Comparison of ENCODE assay signal across 27 mouse cellular contexts in genomic region chr4:149259391-149260094, GRCm38 (mm10). TPM values are rescaled to one million over a fixed set of nuclear protein-coding genes. Genes with fewer than 3 reads are reported as not detected.
A peak's percentile ranks its signal among the peaks of the same experiment; 100 is the strongest.
DNase-seq lines count a peak whose midpoint lies in the region; ATAC-seq and TF ChIP-seq lines count a peak whose summit lies in the region.
"Had no signal": no experiment of that assay in that cellular context is flagged by ENCODE, and none has a peak within 500 bp of the region (broad histone marks: within the 10 kb centered on the region; RNA-seq: fewer than 3 reads in every experiment).

No protein-coding gene starts in this region.

- H3K9me3 ChIP-seq in forebrain, embryonic 12.5 days, result no peaks in the 10 kb centered on the region
- no peaks in the 10 kb centered on the region for H3K9me3 ChIP-seq in forebrain, embryonic 13.5 days (replicated peaks)
- no peaks in the 10 kb centered on the region for H3K9me3 ChIP-seq in MEL (replicated peaks; ENCODE audit: insufficient read depth, low read length)
- H3K9me3 ChIP-seq: embryonic facial prominence, embryonic 12.5 days; embryonic facial prominence, embryonic 15.5 days; heart, embryonic 12.5 days; heart, embryonic 15.5 days had no signal

- H3K27ac ChIP-seq in forebrain, embryonic 12.5 days, result 0 out of 2 replicates have a peak overlapping the region, but pooled peaks have one; percentile 31
- H3K27ac ChIP-seq in forebrain, embryonic 13.5 days, result no peak overlapping the region
- peak overlapping the region; percentile 1; the same call in 1 of the 2 replicates for H3K27ac ChIP-seq in layer of hippocampus, adult 2 months
- peak overlapping the region; percentile 51; the same call in 1 of the 2 replicates for H3K27ac ChIP-seq in MEL (ENCODE audit: control insufficient read depth, low read depth, low read length)
- H3K27ac ChIP-seq: embryonic facial prominence, embryonic 12.5 days; embryonic facial prominence, embryonic 15.5 days; gastrocnemius, adult 2 months; heart, embryonic 15.5 days; hindbrain, embryonic 14.5 days; hindbrain, postnatal 0 days had no signal

- no peak for TF ChIP-seq POLR2A in MEL (IDR thresholded peaks at IDR 0.05; ENCODE audit: control insufficient read depth in 1 of 2, insufficient read depth in 1 of 2, low read depth in 1 of 2, low read length in 2 of 2, poor library complexity in 1 of 2)

- peak; percentile 75 to 81 for TF ChIP-seq EP300 in MEL (IDR thresholded peaks at IDR 0.05; ENCODE audit: low read depth in 1 of 2, low read length in 2 of 2)

- no peak overlapping the region for H3K4me3 ChIP-seq in forebrain, embryonic 12.5 days (replicated peaks)
- H3K4me3 ChIP-seq in forebrain, embryonic 13.5 days, result no peak overlapping the region
- no peak overlapping the region for H3K4me3 ChIP-seq in layer of hippocampus, adult 2 months
- no peak overlapping the region for H3K4me3 ChIP-seq in MEL (ENCODE audit: control insufficient read depth in 1 of 2, insufficient read depth in 1 of 2, low read depth in 2 of 2, low read length in 2 of 2)
- H3K4me3 ChIP-seq: embryonic facial prominence, embryonic 12.5 days; embryonic facial prominence, embryonic 15.5 days; gastrocnemius, adult 2 months; heart, embryonic 12.5 days; heart, embryonic 15.5 days had no signal

- TF ChIP-seq RAD21 in MEL (IDR thresholded peaks at IDR 0.05; ENCODE audit: low read depth, low read length), result no peak

- no peak overlapping the region for H3K4me2 ChIP-seq in forebrain, embryonic 12.5 days
- no peak overlapping the region for H3K4me2 ChIP-seq in forebrain, embryonic 13.5 days
- H3K4me2 ChIP-seq: embryonic facial prominence, embryonic 12.5 days; embryonic facial prominence, embryonic 15.5 days; heart, embryonic 12.5 days; heart, embryonic 15.5 days; hindbrain, embryonic 14.5 days had no signal

- H3K27me3 ChIP-seq in forebrain, embryonic 12.5 days, result no peaks in the 10 kb centered on the region
- H3K27me3 ChIP-seq in forebrain, embryonic 13.5 days, result no peaks in the 10 kb centered on the region
- no peaks in the 10 kb centered on the region for H3K27me3 ChIP-seq in MEL (ENCODE audit: control insufficient read depth in 1 of 2, insufficient read depth in 2 of 2, low read length in 2 of 2)
- H3K27me3 ChIP-seq: embryonic facial prominence, embryonic 12.5 days; embryonic facial prominence, embryonic 15.5 days; heart, embryonic 12.5 days; heart, embryonic 15.5 days had no signal

- no peak for ATAC-seq in forebrain, embryonic 12.5 days (ENCODE audit: low FRiP score)
- ATAC-seq in forebrain, embryonic 13.5 days, result no peak
- ATAC-seq: CD4-positive, CD25-positive, alpha-beta regulatory T cell, adult 4 months; forebrain, embryonic 16.5 days; hindbrain, postnatal 0 days; inflammation-experienced regulatory T-cells, adult 6 months; intestine, embryonic 16.5 days had no signal

- peaks cover 59% of the 10 kb centered on the region for H3K36me3 ChIP-seq in forebrain, embryonic 12.5 days (replicated peaks)
- H3K36me3 ChIP-seq in forebrain, embryonic 13.5 days (ENCODE audit: poor library complexity, severe bottlenecking), result peaks cover 65% of the 10 kb centered on the region
- H3K36me3 ChIP-seq in MEL (ENCODE audit: control insufficient read depth in 1 of 2, insufficient read depth in 2 of 2, low read length in 2 of 2), result peaks cover 0 to 15% of the 10 kb centered on the region in 2 experiments; a peak in 3 of 4 replicates

- H3K79me2 ChIP-seq in MEL (ENCODE audit: control insufficient read depth, insufficient read depth, low read length, poor library complexity), result no peaks in the 10 kb centered on the region

- DNase-seq in layer of hippocampus, adult 2 months (ENCODE audit: low spot score in 2 of 2), result no peak
- DNase-seq in layer of hippocampus, adult 8-10 months (ENCODE audit: low spot score in 2 of 2), result no peak
- DNase-seq in 416B (ENCODE audit: low read depth), result peak; percentile 74
- DNase-seq in MEL (ENCODE audit: low read depth, low spot score), result peak; percentile 73
- DNase-seq in frontal cortex, postnatal 14 days (ENCODE audit: low spot score in 2 of 2), result no peak
- DNase-seq: adrenal gland, postnatal 10 days; cerebellum, adult 11 months; cerebellum, adult 2 months; cerebellum, adult 9-11 months; cerebellum, postnatal 25 days; gastrocnemius, adult 2 months; gastrocnemius, postnatal 14 days; heart, adult 18-20 months; heart, postnatal 10 days; heart, postnatal 4 days had no signal

- peaks cover 23% of the 10 kb centered on the region for H3K4me1 ChIP-seq in forebrain, embryonic 12.5 days
- H3K4me1 ChIP-seq in forebrain, embryonic 13.5 days, result peaks cover 25% of the 10 kb centered on the region
- peaks cover 2 to 12% of the 10 kb centered on the region in 2 experiments; a peak in 3 of 4 replicates for H3K4me1 ChIP-seq in MEL (ENCODE audit: control insufficient read depth in 1 of 2, insufficient read depth in 2 of 2, low read length in 2 of 2)
- H3K4me1 ChIP-seq: embryonic facial prominence, embryonic 12.5 days; embryonic facial prominence, embryonic 15.5 days had no signal

- WGBS in forebrain, embryonic 12.5 days, result 94% methylated on average over 9 of the region's 9 CpGs
- 92% methylated on average over 9 of the region's 9 CpGs for WGBS in forebrain, embryonic 13.5 days

- TF ChIP-seq CTCF in layer of hippocampus, adult 2 months (conservative IDR thresholded peaks at IDR 0.05), result no peak
- no peak for TF ChIP-seq CTCF in MEL (IDR thresholded peaks at IDR 0.05 in 2 of 3, conservative IDR thresholded peaks at IDR 0.05 in 1 of 3; ENCODE audit: control insufficient read depth in 1 of 3, insufficient read depth in 1 of 3, low read depth in 2 of 3, low read length in 3 of 3, poor library complexity in 1 of 3, severe bottlenecking in 1 of 3)

- H3K9ac ChIP-seq in forebrain, embryonic 12.5 days, result no peak overlapping the region
- no peak overlapping the region for H3K9ac ChIP-seq in forebrain, embryonic 13.5 days
- H3K9ac ChIP-seq in MEL (ENCODE audit: control insufficient read depth, low read depth, low read length, poor library complexity, severe bottlenecking), result no peak overlapping the region
- H3K9ac ChIP-seq: embryonic facial prominence, embryonic 12.5 days; embryonic facial prominence, embryonic 15.5 days; heart, embryonic 12.5 days; heart, embryonic 15.5 days; hindbrain, embryonic 14.5 days had no signal

TF ChIP-seq in MEL, 35 proteins besides CTCF, POLR2A, EP300 and RAD21 (continues in another document):
- TF ChIP-seq SIN3A (IDR thresholded peaks at IDR 0.05; ENCODE audit: low read length) (no peak), TAL1 (IDR thresholded peaks at IDR 0.05; ENCODE audit: low read length) (peak; percentile 46), NRF1 (IDR thresholded peaks at IDR 0.05; ENCODE audit: insufficient read depth, low read depth, low read length, poor library complexity, severe bottlenecking) (no peak), MXI1 (IDR thresholded peaks at IDR 0.05; ENCODE audit: low read depth, low read length) (peak; percentile 46; the same call in 1 of the 2 replicates), MYC (IDR thresholded peaks at IDR 0.05; ENCODE audit: low read depth, low read length) (no peak), ZC3H11A (IDR thresholded peaks at IDR 0.05; ENCODE audit: low read depth, low read length) (no peak), USF2 (IDR thresholded peaks at IDR 0.05; ENCODE audit: borderline replicate concordance in 1 of 2, insufficient read depth in 1 of 2, low read depth in 1 of 2, low read length in 2 of 2) (no peak), MAZ (IDR thresholded peaks at IDR 0.05; ENCODE audit: low read depth, low read length) (no peak), CHD1 (IDR thresholded peaks at IDR 0.05; ENCODE audit: low read depth, low read length) (no peak), POLR2AphosphoS5 (IDR thresholded peaks at IDR 0.05; ENCODE audit: borderline replicate concordance, low read depth, low read length) (no peak), KAT2A (conservative IDR thresholded peaks at IDR 0.05; ENCODE audit: low read depth, low read length) (no peak), CHD2 (IDR thresholded peaks at IDR 0.05; ENCODE audit: low read length) (no peak), ZMIZ1 (IDR thresholded peaks at IDR 0.05; ENCODE audit: low read depth, low read length) (no peak), RCOR1 (IDR thresholded peaks at IDR 0.05; ENCODE audit: low read depth, low read length) (0 out of 2 replicates have a peak, but pooled peaks have one; percentile 50), E2F4 (IDR thresholded peaks at IDR 0.05; ENCODE audit: borderline replicate concordance, low read depth, low read length) (no peak), MAX (IDR thresholded peaks at IDR 0.05; ENCODE audit: low read length) (no peak), GABPA (IDR thresholded peaks at IDR 0.05; ENCODE audit: low read depth, low read length) (no peak), MEF2A (IDR thresholded peaks at IDR 0.05; ENCODE audit: extremely low read depth, insufficient replicate concordance, low read depth, low read length, poor library complexity, severe bottlenecking) (no peak), ETS1 (IDR thresholded peaks at IDR 0.05; ENCODE audit: low read depth, low read length) (peak; percentile 40; the same call in 1 of the 2 replicates), JUND (IDR thresholded peaks at IDR 0.05; ENCODE audit: low read depth, low read length) (no peak), ZKSCAN1 (IDR thresholded peaks at IDR 0.05; ENCODE audit: low read depth, low read length) (no peak), HCFC1 (IDR thresholded peaks at IDR 0.05; ENCODE audit: low read depth, low read length) (no peak), USF1 (IDR thresholded peaks at IDR 0.05; ENCODE audit: low read depth, low read length) (no peak), MYB (IDR thresholded peaks at IDR 0.05; ENCODE audit: low read depth, low read length) (no peak), BHLHE40 (IDR thresholded peaks at IDR 0.05; ENCODE audit: borderline replicate concordance, low read depth, low read length) (0 out of 2 replicates have a peak, but pooled peaks have one; percentile 42), MAFK (IDR thresholded peaks at IDR 0.05; ENCODE audit: borderline replicate concordance, low read depth, low read length) (no peak), TCF12 (IDR thresholded peaks at IDR 0.05; ENCODE audit: low read depth, low read length) (peak; percentile 57; the same call in 1 of the 2 replicates), GATA1 (IDR thresholded peaks at IDR 0.05; ENCODE audit: low read depth, low read length) (peak; percentile 69), ZNF384 (IDR thresholded peaks at IDR 0.05; ENCODE audit: low read depth, low read length) (no peak)

RNA-seq across cellular contexts. Expression of gene Kif1b, which starts 48.0 kb away (rescaled TPM):
- polyA plus RNA-seq in forebrain, embryonic 12.5 days (2016; fragmentation: Nextera tagmentation; extraction: Ambion mirVana), result 123 and 124 TPM in 2 replicates
- polyA plus RNA-seq in forebrain, embryonic 13.5 days (2015; fragmentation: Nextera tagmentation; extraction: Ambion mirVana), result 136 TPM in 2 replicates
- total RNA-seq in layer of hippocampus, adult 2 months (2021), result 100 to 1,000 TPM; 403 to 414 TPM
- 100 to 1,000 TPM; 401 to 453 (median 422) TPM for total RNA-seq in layer of hippocampus, adult 8-10 months (2022)
- total RNA-seq in MEL (2012; rRNA removed), result 8.8 and 9.1 TPM in 2 replicates
- polyA plus RNA-seq in MEL (2012; ENCODE audit: insufficient read depth in 1 of 2, insufficient read length in 2 of 2, low read depth in 1 of 2, low replicate concordance in 2 of 2, missing spikeins in 1 of 2), result 10 to 100 TPM; 16.3 to 20.2 TPM

Comparison
In these comparisons a context has a peak if more than half of its experiments do, and no peak if none do; other contexts are left out.
1. DNase-seq: peak in 416B (single experiment) and MEL (single experiment); none in layer of hippocampus, adult 2 months (0 of 2), layer of hippocampus, adult 8-10 months (0 of 2) and frontal cortex, postnatal 14 days (0 of 2).
2. RNA of gene Kif1b, which starts 48.0 kb away (total RNA-seq): 401 to 453 TPM in layer of hippocampus, adult 8-10 months and 403 to 414 TPM in layer of hippocampus, adult 2 months; 8.8 to 9.1 TPM in MEL; every median in the first group is over 10 times any median in the second.